Mouse (Mus musculus) right cerebral cortex, postnatal 4 days (tissue): Measurements from ENCODE around the gene Ebf3.

ENCODE experiments used
- DNase-seq: peaks from one replicate; pipeline ENCODE4 v3.0.0-alpha.2; 2022

Gene Ebf3

GRCm38 (mm10) chr7:137272252-137272651 is 42.0 kb downstream of the Ebf3 start:
- DNase-seq = peak; percentile 28

- no peak for DNase-seq
Observed at GRCm38 (mm10) chr7:137268452-137269155, 45.6 kb downstream of the Ebf3 start.

- DNase-seq = no peak
Observed at GRCm38 (mm10) chr7:137267441-137267840, 46.8 kb downstream of the Ebf3 start.

- DNase-seq = no peak
Observed at GRCm38 (mm10) chr7:137266575-137266974, 47.7 kb downstream of the Ebf3 start.

GRCm38 (mm10) chr7:137262330-137262729 is 51.9 kb downstream of the Ebf3 start:
- no peak for DNase-seq

GRCm38 (mm10) chr7:137246213-137246872 is 67.9 kb downstream of the Ebf3 start:
- DNase-seq = peak; percentile 36

- no peak for DNase-seq
Observed at GRCm38 (mm10) chr7:137244839-137245238, 69.4 kb downstream of the Ebf3 start.

GRCm38 (mm10) chr7:137240481-137240880 is 73.8 kb downstream of the Ebf3 start:
- DNase-seq = no peak

- no peak for DNase-seq
Observed at GRCm38 (mm10) chr7:137239542-137240133, 74.6 kb downstream of the Ebf3 start.

GRCm38 (mm10) chr7:137237419-137237818 is 76.8 kb downstream of the Ebf3 start:
- no peak for DNase-seq

GRCm38 (mm10) chr7:137223823-137224222 is 90.4 kb downstream of the Ebf3 start:
- no peak for DNase-seq

- no peak for DNase-seq
Observed at GRCm38 (mm10) chr7:137222831-137223505, 91.3 kb downstream of the Ebf3 start.

GRCm38 (mm10) chr7:137221599-137221998 is 92.6 kb downstream of the Ebf3 start:
- DNase-seq = peak; percentile 18

- DNase-seq = no peak
Observed at GRCm38 (mm10) chr7:137220436-137220835, 93.8 kb downstream of the Ebf3 start.

- DNase-seq = no peak
Observed at GRCm38 (mm10) chr7:137218706-137219105, 95.5 kb downstream of the Ebf3 start.

- DNase-seq = no peak
Observed at GRCm38 (mm10) chr7:137213444-137213843, 100.8 kb downstream of the Ebf3 start.

GRCm38 (mm10) chr7:137211332-137211731 is 102.9 kb downstream of the Ebf3 start:
- DNase-seq = no peak

GRCm38 (mm10) chr7:137209688-137210345 is 104.4 kb downstream of the Ebf3 start:
- DNase-seq = no peak

- no peak for DNase-seq
Observed at GRCm38 (mm10) chr7:137208556-137208955, 105.7 kb downstream of the Ebf3 start.

- DNase-seq = no peak
Observed at GRCm38 (mm10) chr7:137206770-137207285, 107.4 kb downstream of the Ebf3 start.

- no peak for DNase-seq
Observed at GRCm38 (mm10) chr7:137199533-137199932, 114.7 kb downstream of the Ebf3 start.

GRCm38 (mm10) chr7:137198921-137199320 is 115.3 kb downstream of the Ebf3 start:
- DNase-seq = no peak
